Mouse (Mus musculus) limb, embryonic 12.5 days (tissue): ENCODE data around the gene Lrat. TPM values are rescaled to one million over a fixed set of nuclear protein-coding genes. Genes with fewer than 3 reads are reported as not detected.

Experiments used
- ATAC-seq: fragments of 200-750 bp; cut with Nextera tagmentation; 2 replicates; pipeline ENCODE4 v1.8.0; 2017; ENCODE audit warnings: low read depth, moderate TSS enrichment; ENCODE audit not compliant: insufficient number of reproducible peaks, insufficient read depth, low FRiP score, low TSS enrichment
- H3K27ac ChIP-seq: fragments of 300-500 bp; sonication (generic); 2 replicates; pipeline ENCODE4 v1.5.1; 2016; ENCODE audit warnings: mild to moderate bottlenecking, moderate library complexity
- H3K27me3 ChIP-seq: fragments of 300-500 bp; sonication (generic); 2 replicates; pipeline ENCODE4 v1.6.1; 2016; ENCODE audit warnings: mild to moderate bottlenecking, moderate library complexity
- H3K36me3 ChIP-seq: fragments of 300-500 bp; sonication (generic); 2 replicates; pipeline ENCODE4 v1.6.1; 2016; ENCODE audit warnings: mild to moderate bottlenecking, moderate library complexity
- H3K4me1 ChIP-seq: fragments of 300-500 bp; sonication (generic); replicated peaks from 2 replicates; pipeline ENCODE4 v1.6.1; 2016
- H3K4me2 ChIP-seq: fragments of 300-500 bp; sonication (generic); 2 replicates; pipeline ENCODE4 v1.6.1; 2016; ENCODE audit warnings: mild to moderate bottlenecking, moderate library complexity
- H3K4me3 ChIP-seq: fragments of 300-500 bp; sonication (generic); replicated peaks from 2 replicates; pipeline ENCODE4 v1.5.1; 2016; ENCODE audit warnings: mild to moderate bottlenecking
- H3K9ac ChIP-seq: fragments of 300-500 bp; sonication (generic); replicated peaks from 2 replicates; pipeline ENCODE4 v1.6.1; 2016; ENCODE audit warnings: mild to moderate bottlenecking, moderate library complexity
- H3K9me3 ChIP-seq: fragments of 300-500 bp; sonication (generic); 2 replicates; pipeline ENCODE4 v1.6.1; 2016; ENCODE audit warnings: mild to moderate bottlenecking, moderate library complexity
- WGBS: fragments of 180-500 bp; shearing (Covaris S2); methylation state at CpG from one replicate; pipeline ENCODE4 v1.1.7; 2016; 5-methylcytosine and 5-hydroxymethylcytosine counted together
- polyA plus RNA-seq: library from polyadenylated mRNA; unstranded; fragments of >200 nt; fragmentation: Nextera tagmentation; extraction: Ambion mirVana; gene quantifications from 2 replicates; pipeline ENCODE4 v1.2.1, GENCODE M21; 2016

Lrat gene
- polyA plus RNA-seq, 1 experiment from 2014 or later: 0.13 TPM

GRCm38 (mm10) chr3:82888842-82889241 lies 14.9 kb downstream of the Lrat start:
- Histone ChIP-seq H3K4me3 (no peak overlapping the region), H3K4me1 (no peaks in the 10 kb centered on the region), H3K9ac (no peak overlapping the region), H3K27ac (no peak overlapping the region), H3K9me3 (no peaks in the 10 kb centered on the region), H3K36me3 (no peaks in the 10 kb centered on the region), H3K27me3 (no peaks in the 10 kb centered on the region), H3K4me2 (no peak overlapping the region)
- WGBS: 34% methylated on average over 2 of the region's 2 CpGs
- ATAC-seq: no peak

GRCm38 (mm10) chr3:82877258-82877657 lies 26.5 kb downstream of the Lrat start:
- no peaks in the 10 kb centered on the region; the same call in 1 of the 2 replicates for H3K9me3 ChIP-seq
- no peaks in the 10 kb centered on the region for H3K36me3 ChIP-seq
- H3K4me1 ChIP-seq: 0 out of 2 replicates have a peak, but pooled peaks cover 5% of the 10 kb centered on the region
- 7% methylated on average over 4 of the region's 4 CpGs for WGBS
- no peak for ATAC-seq
- no peak overlapping the region for H3K4me3 ChIP-seq
- no peak overlapping the region for H3K27ac ChIP-seq
- H3K4me2 ChIP-seq: no peak overlapping the region
- H3K27me3 ChIP-seq: peaks cover 22% of the 10 kb centered on the region
- no peak overlapping the region for H3K9ac ChIP-seq

- ATAC-seq: peak; percentile 79
- peak within 1 kb of the TSS; percentile 23; the same call in 1 of the 2 replicates for H3K9ac ChIP-seq
- H3K4me1 ChIP-seq: 0 out of 2 replicates have a peak, but pooled peaks cover 5% of the 10 kb centered on the region
- peak within 1 kb of the TSS; percentile 42 for H3K4me3 ChIP-seq
- H3K27ac ChIP-seq: no peak within 1 kb of the TSS
- peak within 1 kb of the TSS; percentile 56 for H3K4me2 ChIP-seq
- no peaks in the 10 kb centered on the region for H3K36me3 ChIP-seq
- WGBS: 21% methylated on average over 36 of the region's 36 CpGs
- H3K9me3 ChIP-seq: no peaks in the 10 kb centered on the region; the same call in 1 of the 2 replicates
- H3K27me3 ChIP-seq: peaks cover 22% of the 10 kb centered on the region
These were observed 27.4 kb downstream of the Lrat start, which contains the start of gene Rbm46 for GRCm38 (mm10) chr3:82876372-82876739. Rbm46 (minus strand) TSS chr3:82876483.

- 0 out of 2 replicates have a peak, but pooled peaks cover 5% of the 10 kb centered on the region for H3K4me1 ChIP-seq
- no peak overlapping the region for H3K27ac ChIP-seq
- peaks cover 22% of the 10 kb centered on the region for H3K27me3 ChIP-seq
- peak overlapping the region; percentile 56 for H3K4me2 ChIP-seq
- H3K9me3 ChIP-seq: no peaks in the 10 kb centered on the region; the same call in 1 of the 2 replicates
- H3K36me3 ChIP-seq: no peaks in the 10 kb centered on the region
- peak overlapping the region; percentile 23; the same call in 1 of the 2 replicates for H3K9ac ChIP-seq
- ATAC-seq: peak; percentile 33; the same call in 1 of the 2 replicates
- peak overlapping the region; percentile 42 for H3K4me3 ChIP-seq
- WGBS: 20% methylated on average over 52 of the region's 69 CpGs
These were observed 28.0 kb downstream of the Lrat start for GRCm38 (mm10) chr3:82875671-82876371.

- H3K27ac ChIP-seq: no peak overlapping the region
- no peaks in the 10 kb centered on the region for H3K27me3 ChIP-seq
- no peak overlapping the region for H3K9ac ChIP-seq
- H3K9me3 ChIP-seq: no peaks in the 10 kb centered on the region
- H3K4me2 ChIP-seq: no peak overlapping the region
- H3K4me1 ChIP-seq: no peaks in the 10 kb centered on the region
- no peaks in the 10 kb centered on the region for H3K36me3 ChIP-seq
- 23% methylated on average over 4 of the region's 4 CpGs for WGBS
- ATAC-seq: no peak
- H3K4me3 ChIP-seq: no peak overlapping the region
These were observed 46.2 kb downstream of the Lrat start for GRCm38 (mm10) chr3:82857414-82858077.

Other genes with a start within 250 kb of the Lrat start
- gene Rbm46, start 27.5 kb downstream of the Lrat start, polyA plus RNA-seq: 3.0 and 4.0 TPM in 2 replicates
- 0.12 TPM in 1 of 2 replicates, not detected in the other for gene Fgg, start 103.8 kb upstream of the Lrat start, polyA plus RNA-seq
- gene Fga, start 122.1 kb upstream of the Lrat start, polyA plus RNA-seq: 0.10 and 0.15 TPM in 2 replicates
- gene Fgb, start 145.9 kb upstream of the Lrat start, polyA plus RNA-seq: 0.05 TPM in 1 of 2 replicates, not detected in the other
- 123 and 125 TPM in 2 replicates for gene Plrg1, start 151.5 kb upstream of the Lrat start, polyA plus RNA-seq
- 0.38 and 0.49 TPM in 2 replicates for gene Dchs2, start 224.0 kb upstream of the Lrat start, polyA plus RNA-seq